Mouse (Mus musculus): ENCODE results near the gene Nat8f1. TPM values are rescaled to one million over a fixed set of nuclear protein-coding genes. Genes with fewer than 3 reads are reported as not detected.
A peak's percentile ranks its signal among the peaks of the same experiment; 100 is the strongest.
"Not testable (repeated sequence)": the region's sequence is repeated elsewhere in the genome, so short reads cannot be mapped to it uniquely, and the experiment has no call there.

The Nat8f1 gene
- polyA plus RNA-seq, 1 experiment from 2014 or later: 19.0 TPM

- Histone ChIP-seq H3K9me3 (ENCODE audit: control insufficient read depth) (no peaks in the 10 kb centered on the region), H3K4me1 (replicated peaks; ENCODE audit: control insufficient read depth, insufficient read depth, low read length) (no peaks in the 10 kb centered on the region; the same call in 1 of the 2 replicates), H3K9ac (ENCODE audit: low read depth, low read length) (no peak overlapping the region), H3K4me2 (replicated peaks; ENCODE audit: low read depth) (no peak overlapping the region), H3K36me3 (ENCODE audit: control insufficient read depth, insufficient read depth) (peaks cover 61% of the 10 kb centered on the region), H3K27ac (ENCODE audit: low read depth, low read length) (peak overlapping the region; percentile 60), H3K27me3 (replicated peaks; ENCODE audit: control insufficient read depth, insufficient read depth, low read length) (no peaks in the 10 kb centered on the region), H3K4me3 (ENCODE audit: low read depth, low read length) (no peak overlapping the region)
- ATAC-seq: no peak
- no peak for TF ChIP-seq CTCF (IDR thresholded peaks at IDR 0.05; ENCODE audit: low read depth)
- 70% methylated on average over 9 of the region's 9 CpGs for WGBS
Observed at GRCm38 (mm10) chr6:85927476-85928464, 12.3 kb upstream of the Nat8f1 start.

GRCm38 (mm10) chr6:85926709-85927108, 11.2 kb upstream of the Nat8f1 start:
- no peak for ATAC-seq
- H3K4me3 ChIP-seq (ENCODE audit: low read depth, low read length): no peak overlapping the region
- TF ChIP-seq CTCF (IDR thresholded peaks at IDR 0.05; ENCODE audit: low read depth): no peak
- H3K27me3 ChIP-seq (replicated peaks; ENCODE audit: control insufficient read depth, insufficient read depth, low read length): no peaks in the 10 kb centered on the region
- H3K9me3 ChIP-seq (ENCODE audit: control insufficient read depth): no peaks in the 10 kb centered on the region
- no peak overlapping the region for H3K27ac ChIP-seq (ENCODE audit: low read depth, low read length)
- no peak overlapping the region for H3K4me2 ChIP-seq (replicated peaks; ENCODE audit: low read depth)
- H3K36me3 ChIP-seq (ENCODE audit: control insufficient read depth, insufficient read depth): peaks cover 66% of the 10 kb centered on the region
- 58% methylated on average over 1 of the region's 1 CpGs for WGBS
- H3K9ac ChIP-seq (ENCODE audit: low read depth, low read length): no peak overlapping the region
- H3K4me1 ChIP-seq (replicated peaks; ENCODE audit: control insufficient read depth, insufficient read depth, low read length): no peaks in the 10 kb centered on the region; the same call in 1 of the 2 replicates

- TF ChIP-seq CTCF (IDR thresholded peaks at IDR 0.05; ENCODE audit: low read depth): no peak
- H3K9ac ChIP-seq (ENCODE audit: low read depth, low read length): no peak overlapping the region
- no peaks in the 10 kb centered on the region for H3K27me3 ChIP-seq (replicated peaks; ENCODE audit: control insufficient read depth, insufficient read depth, low read length)
- peaks cover 57% of the 10 kb centered on the region for H3K36me3 ChIP-seq (ENCODE audit: control insufficient read depth, insufficient read depth)
- H3K4me2 ChIP-seq (replicated peaks; ENCODE audit: low read depth): no peak overlapping the region
- ATAC-seq: no peak
- H3K4me3 ChIP-seq (ENCODE audit: low read depth, low read length): no peak overlapping the region
- WGBS: 91% methylated on average over 1 of the region's 1 CpGs
- no peaks in the 10 kb centered on the region; the same call in 1 of the 2 replicates for H3K4me1 ChIP-seq (replicated peaks; ENCODE audit: control insufficient read depth, insufficient read depth, low read length)
- H3K9me3 ChIP-seq (ENCODE audit: control insufficient read depth): no peaks in the 10 kb centered on the region
- no peak overlapping the region for H3K27ac ChIP-seq (ENCODE audit: low read depth, low read length)
Observed at GRCm38 (mm10) chr6:85923643-85924042, 8.2 kb upstream of the Nat8f1 start.

- Histone ChIP-seq H3K36me3 (ENCODE audit: control insufficient read depth, insufficient read depth) (peaks cover 21% of the 10 kb centered on the region), H3K9me3 (ENCODE audit: control insufficient read depth) (no peaks in the 10 kb centered on the region), H3K27ac (ENCODE audit: low read depth, low read length) (no peak overlapping the region), H3K4me2 (replicated peaks; ENCODE audit: low read depth) (no peak overlapping the region), H3K27me3 (replicated peaks; ENCODE audit: control insufficient read depth, insufficient read depth, low read length) (no peaks in the 10 kb centered on the region), H3K4me3 (ENCODE audit: low read depth, low read length) (no peak overlapping the region), H3K9ac (ENCODE audit: low read depth, low read length) (no peak overlapping the region), H3K4me1 (replicated peaks; ENCODE audit: control insufficient read depth, insufficient read depth, low read length) (no peaks in the 10 kb centered on the region)
- no peak for TF ChIP-seq CTCF (IDR thresholded peaks at IDR 0.05; ENCODE audit: low read depth)
- 75% methylated on average over 4 of the region's 4 CpGs for WGBS
- ATAC-seq: no peak
Observed at GRCm38 (mm10) chr6:85919401-85919800, 3.9 kb upstream of the Nat8f1 start.

GRCm38 (mm10) chr6:85918341-85918740, 2.9 kb upstream of the Nat8f1 start:
- H3K27ac ChIP-seq (ENCODE audit: low read depth, low read length): not testable (repeated sequence)

GRCm38 (mm10) chr6:85916596-85916995, 1.1 kb upstream of the Nat8f1 start:
- peak overlapping the region; percentile 89 for H3K27ac ChIP-seq (ENCODE audit: low read depth, low read length)
- H3K4me3 ChIP-seq (ENCODE audit: low read depth, low read length): peak overlapping the region; percentile 65
- peak overlapping the region; percentile 58; the same call in 1 of the 2 replicates for H3K9ac ChIP-seq (ENCODE audit: low read depth, low read length)
- no peak for TF ChIP-seq CTCF (IDR thresholded peaks at IDR 0.05; ENCODE audit: low read depth)
- H3K4me1 ChIP-seq (replicated peaks; ENCODE audit: control insufficient read depth, insufficient read depth, low read length): 0 out of 2 replicates have a peak, but pooled peaks cover 2% of the 10 kb centered on the region
- peak overlapping the region; percentile 74 for H3K4me2 ChIP-seq (replicated peaks; ENCODE audit: low read depth)
- no peaks in the 10 kb centered on the region for H3K27me3 ChIP-seq (replicated peaks; ENCODE audit: control insufficient read depth, insufficient read depth, low read length)
- no peaks in the 10 kb centered on the region for H3K9me3 ChIP-seq (ENCODE audit: control insufficient read depth)
- no peak for ATAC-seq
- WGBS: 55% methylated on average over 6 of the region's 6 CpGs
- peaks cover 9% of the 10 kb centered on the region; the same call in 1 of the 2 replicates for H3K36me3 ChIP-seq (ENCODE audit: control insufficient read depth, insufficient read depth)

More at GRCm38 (mm10) chr6:85918341-85918740, 2.9 kb upstream of the Nat8f1 start:
- WGBS: 92% methylated on average over 3 of the region's 3 CpGs
- not testable (repeated sequence) for H3K9me3 ChIP-seq (ENCODE audit: control insufficient read depth); H3K4me3 ChIP-seq (ENCODE audit: low read depth, low read length); H3K9ac ChIP-seq (ENCODE audit: low read depth, low read length); H3K27me3 ChIP-seq (replicated peaks; ENCODE audit: control insufficient read depth, insufficient read depth, low read length); ATAC-seq; H3K4me2 ChIP-seq (replicated peaks; ENCODE audit: low read depth); H3K4me1 ChIP-seq (replicated peaks; ENCODE audit: control insufficient read depth, insufficient read depth, low read length)
- H3K36me3 ChIP-seq (ENCODE audit: control insufficient read depth, insufficient read depth): peaks cover 17% of the 10 kb centered on the region
